Mouse (Mus musculus): Measurements from ENCODE around the gene Agmat. TPM values are rescaled to one million over a fixed set of nuclear protein-coding genes. Genes with fewer than 3 reads are reported as not detected.

Agmat gene
- total RNA-seq, 4 experiments from 2014 or later = 9.4 to 59.0 (median 32.8) TPM

GRCm38 (mm10) chr4:141781201-141781985 lies 34.9 kb downstream of the Agmat start:
- peak; percentile 74 for DNase-seq

- DNase-seq = no peak
These were observed 38.4 kb downstream of the Agmat start for GRCm38 (mm10) chr4:141784835-141785234.

GRCm38 (mm10) chr4:141786141-141786540 lies 39.7 kb downstream of the Agmat start:
- DNase-seq = no peak

GRCm38 (mm10) chr4:141787046-141787445 lies 40.6 kb downstream of the Agmat start:
- no peak for DNase-seq

GRCm38 (mm10) chr4:141787462-141787861 lies 41.0 kb downstream of the Agmat start:
- no peak for DNase-seq

GRCm38 (mm10) chr4:141789564-141790218 lies 43.2 kb downstream of the Agmat start:
- DNase-seq = no peak

- peak; percentile 98 for DNase-seq
These were observed 44.1 kb downstream of the Agmat start, which contains the start of gene Dnajc16 for GRCm38 (mm10) chr4:141790524-141790990. Gene Dnajc16 (minus strand): TSS chr4:141790931.

GRCm38 (mm10) chr4:141791486-141791885 lies 45.0 kb downstream of the Agmat start:
- DNase-seq = no peak

GRCm38 (mm10) chr4:141791951-141792350 lies 45.5 kb downstream of the Agmat start:
- DNase-seq = no peak

GRCm38 (mm10) chr4:141792554-141793281 lies 46.2 kb downstream of the Agmat start:
- DNase-seq = no peak

- peak; percentile 98 for DNase-seq
These were observed 47.0 kb downstream of the Agmat start, which contains the start of gene Casp9 for GRCm38 (mm10) chr4:141793282-141794151. Gene Casp9 (plus strand): TSS chr4:141793612.

GRCm38 (mm10) chr4:141794152-141794535 lies 47.7 kb downstream of the Agmat start:
- no peak for DNase-seq

GRCm38 (mm10) chr4:141796356-141796755 lies 49.9 kb downstream of the Agmat start:
- no peak for DNase-seq

- DNase-seq = no peak
These were observed 50.5 kb downstream of the Agmat start for GRCm38 (mm10) chr4:141796954-141797353.

- no peak for DNase-seq
These were observed 51.1 kb downstream of the Agmat start for GRCm38 (mm10) chr4:141797545-141797944.

GRCm38 (mm10) chr4:141804105-141804504 lies 57.6 kb downstream of the Agmat start:
- DNase-seq = no peak

GRCm38 (mm10) chr4:141805886-141806285 lies 59.4 kb downstream of the Agmat start:
- DNase-seq = no peak

Data from adrenal gland, adult 8-10 months (tissue).